Mouse (Mus musculus) hindbrain, postnatal 0 days (tissue): ENCODE measurements around the gene Tiparp. TPM values are rescaled to one million over a fixed set of nuclear protein-coding genes. Genes with fewer than 3 reads are reported as not detected.

Source experiments
- ATAC-seq: fragments of 200-750 bp; cut with Nextera tagmentation; 2 replicates; pipeline ENCODE4 v1.8.0; 2017; ENCODE audit warnings: mild to moderate bottlenecking, moderate TSS enrichment, moderate library complexity
- DNase-seq: peaks from one replicate; pipeline ENCODE4 v3.0.0-alpha.2; 2015; ENCODE audit warnings: low spot score
- H3K27ac ChIP-seq: fragments of 300-500 bp; sonication (generic); 2 replicates; pipeline ENCODE4 v1.5.1; 2014; ENCODE audit warnings: mild to moderate bottlenecking
- H3K27me3 ChIP-seq: fragments of 300-500 bp; sonication (generic); 2 replicates; pipeline ENCODE4 v1.6.1; 2014; ENCODE audit warnings: low read length, mixed read lengths; ENCODE audit not compliant: insufficient read depth
- H3K36me3 ChIP-seq: fragments of 300-500 bp; sonication (generic); 2 replicates; pipeline ENCODE4 v1.6.1; 2014; ENCODE audit warnings: low read length, mixed read lengths; ENCODE audit not compliant: insufficient read depth
- H3K4me1 ChIP-seq: fragments of 300-500 bp; sonication (generic); 2 replicates; pipeline ENCODE4 v1.6.1; 2014; ENCODE audit warnings: antibody characterized with exemption, low read length, mixed read lengths; ENCODE audit not compliant: insufficient read depth
- H3K4me2 ChIP-seq: fragments of 300-500 bp; sonication (generic); 2 replicates; pipeline ENCODE4 v1.6.1; 2014; ENCODE audit warnings: low read depth, mild to moderate bottlenecking, low read length, moderate library complexity, mixed read lengths
- H3K4me3 ChIP-seq: fragments of 300-500 bp; sonication (generic); 2 replicates; pipeline ENCODE4 v1.5.1; 2014; ENCODE audit warnings: low read length
- H3K9ac ChIP-seq: fragments of 300-500 bp; sonication (generic); replicated peaks from 2 replicates; pipeline ENCODE4 v1.6.1; 2014; ENCODE audit warnings: mild to moderate bottlenecking, low read length, moderate library complexity, mixed read lengths
- H3K9me3 ChIP-seq: fragments of 300-500 bp; sonication (generic); 2 replicates; pipeline ENCODE4 v1.6.1; 2016; ENCODE audit warnings: low read length, mixed read lengths
- CTCF ChIP-seq: IDR thresholded peaks from 2 replicates; pipeline ENCODE4 v1.5.1; 2016; ENCODE audit warnings: antibody characterized with exemption, control low read depth, low read depth
- WGBS: fragments of 180-500 bp; shearing (Covaris S2); extraction: QIAGEN DNeasy Blood & Tissue Kit; methylation state at CpG from one replicate; pipeline ENCODE4 v1.1.7; 2014; 5-methylcytosine and 5-hydroxymethylcytosine counted together
- polyA plus RNA-seq: library from polyadenylated mRNA; unstranded; fragments of >200 nt; fragmentation: Nextera tagmentation; extraction: Ambion mirVana; gene quantifications from 2 replicates; pipeline ENCODE4 v1.2.1, GENCODE M21; 2015
- total RNA-seq: library from RNA; depleted of rRNA; stranded (reverse); fragments of >200 nt; gene quantifications from 2 replicates; pipeline ENCODE4 v1.2.3, GENCODE M21; 2014

Gene Tiparp
- total and polyA plus RNA-seq, 2 experiments from 2014 or later, result 22.0 to 23.7 TPM

- 74% methylated on average over 9 of the region's 9 CpGs for WGBS
- Histone ChIP-seq H3K27me3 (no peaks in the 10 kb centered on the region), H3K4me1 (0 out of 2 replicates have a peak, but pooled peaks cover 4% of the 10 kb centered on the region), H3K4me3 (no peak overlapping the region), H3K27ac (no peak overlapping the region), H3K4me2 (no peak overlapping the region), H3K9ac (no peak overlapping the region), H3K9me3 (no peaks in the 10 kb centered on the region), H3K36me3 (no peaks in the 10 kb centered on the region)
- DNase-seq (no peak), ATAC-seq (no peak)
- no peak for TF ChIP-seq CTCF
Measured at GRCm38 (mm10) chr3:65562212-65562611, 34.0 kb downstream of the Tiparp start.

- no peaks in the 10 kb centered on the region for H3K27me3 ChIP-seq
- no peak for ATAC-seq
- no peak overlapping the region for H3K27ac ChIP-seq
- H3K9ac ChIP-seq, result no peak overlapping the region
- no peak for DNase-seq
- no peak overlapping the region for H3K4me3 ChIP-seq
- TF ChIP-seq CTCF, result no peak
- WGBS, result 95% methylated on average over 3 of the region's 3 CpGs
- no peak overlapping the region for H3K4me2 ChIP-seq
- 0 out of 2 replicates have a peak, but pooled peaks cover 4% of the 10 kb centered on the region for H3K4me1 ChIP-seq
- no peaks in the 10 kb centered on the region for H3K36me3 ChIP-seq
- H3K9me3 ChIP-seq, result no peaks in the 10 kb centered on the region
Measured at GRCm38 (mm10) chr3:65562694-65563093, 34.5 kb downstream of the Tiparp start.

GRCm38 (mm10) chr3:65563926-65564624 is 35.9 kb downstream of the Tiparp start:
- no peaks in the 10 kb centered on the region for H3K9me3 ChIP-seq
- H3K36me3 ChIP-seq, result no peaks in the 10 kb centered on the region
- ATAC-seq, result peak; percentile 78; the same call in 1 of the 2 replicates
- no peak overlapping the region for H3K4me3 ChIP-seq
- H3K4me1 ChIP-seq, result no peaks in the 10 kb centered on the region
- peak overlapping the region; percentile 37 for H3K27ac ChIP-seq
- no peak overlapping the region for H3K4me2 ChIP-seq
- TF ChIP-seq CTCF, result no peak
- WGBS, result 31% methylated on average over 6 of the region's 6 CpGs
- peak; percentile 52 for DNase-seq
- no peaks in the 10 kb centered on the region for H3K27me3 ChIP-seq
- no peak overlapping the region for H3K9ac ChIP-seq

GRCm38 (mm10) chr3:65565632-65566300 is 37.6 kb downstream of the Tiparp start:
- no peak overlapping the region for H3K9ac ChIP-seq
- H3K4me1 ChIP-seq, result no peaks in the 10 kb centered on the region
- H3K4me2 ChIP-seq, result no peak overlapping the region
- no peak overlapping the region for H3K4me3 ChIP-seq
- WGBS, result 58% methylated on average over 9 of the region's 9 CpGs
- no peak overlapping the region for H3K27ac ChIP-seq
- H3K27me3 ChIP-seq, result no peaks in the 10 kb centered on the region
- no peaks in the 10 kb centered on the region for H3K9me3 ChIP-seq
- DNase-seq (no peak), ATAC-seq (no peak)
- TF ChIP-seq CTCF, result no peak
- H3K36me3 ChIP-seq, result no peaks in the 10 kb centered on the region

- no peak overlapping the region for H3K4me3 ChIP-seq
- no peaks in the 10 kb centered on the region for H3K4me1 ChIP-seq
- no peak for TF ChIP-seq CTCF
- H3K9ac ChIP-seq, result no peak overlapping the region
- no peaks in the 10 kb centered on the region for H3K9me3 ChIP-seq
- H3K27me3 ChIP-seq, result no peaks in the 10 kb centered on the region
- no peak overlapping the region for H3K4me2 ChIP-seq
- H3K27ac ChIP-seq, result no peak overlapping the region
- ATAC-seq (no peak), DNase-seq (no peak)
- no peaks in the 10 kb centered on the region for H3K36me3 ChIP-seq
Measured at GRCm38 (mm10) chr3:65569941-65570340, 41.7 kb downstream of the Tiparp start.

- DNase-seq (no peak), ATAC-seq (no peak)
- H3K36me3 ChIP-seq, result no peaks in the 10 kb centered on the region
- no peak for TF ChIP-seq CTCF
- H3K27ac ChIP-seq, result no peak overlapping the region
- H3K9me3 ChIP-seq, result no peaks in the 10 kb centered on the region
- no peaks in the 10 kb centered on the region for H3K4me1 ChIP-seq
- H3K27me3 ChIP-seq, result no peaks in the 10 kb centered on the region
- H3K4me2 ChIP-seq, result no peak overlapping the region
- WGBS, result 59% methylated on average over 3 of the region's 3 CpGs
- H3K4me3 ChIP-seq, result no peak overlapping the region
- H3K9ac ChIP-seq, result no peak overlapping the region
Measured at GRCm38 (mm10) chr3:65573516-65573915, 45.3 kb downstream of the Tiparp start.

- TF ChIP-seq CTCF, result no peak
- ATAC-seq (no peak), DNase-seq (no peak)
- Histone ChIP-seq H3K27me3 (no peaks in the 10 kb centered on the region), H3K9me3 (no peaks in the 10 kb centered on the region), H3K27ac (no peak overlapping the region), H3K9ac (no peak overlapping the region), H3K4me3 (no peak overlapping the region), H3K36me3 (no peaks in the 10 kb centered on the region), H3K4me1 (no peaks in the 10 kb centered on the region), H3K4me2 (no peak overlapping the region)
- WGBS, result 80% methylated on average over 3 of the region's 3 CpGs
Measured at GRCm38 (mm10) chr3:65577602-65578001, 49.4 kb downstream of the Tiparp start.
